Mouse (Mus musculus) heart, embryonic 10.5 days (tissue): ENCODE measurements at regions not wholly inside any gene's neighbourhood (a gene's known extent, or its start where the extent isn't known, plus 50 kb on each side); places are given as distances from the start of the nearest gene placed in this dataset.

ENCODE experiments used
- DNase-seq: peaks from one replicate; pipeline ENCODE4 v3.0.0-alpha.2; 2017; ENCODE audit warnings: low spot score
- H3K27ac ChIP-seq: fragments of 300-500 bp; sonication (generic); 2 replicates; pipeline ENCODE4 v1.5.1; 2016; ENCODE audit warnings: mild to moderate bottlenecking
- H3K27me3 ChIP-seq: fragments of 300-500 bp; sonication (generic); 2 replicates; pipeline ENCODE4 v1.6.1; 2016; ENCODE audit warnings: mild to moderate bottlenecking; ENCODE audit not compliant: poor library complexity, insufficient read depth, severe bottlenecking
- H3K36me3 ChIP-seq: fragments of 300-500 bp; sonication (generic); 2 replicates; pipeline ENCODE4 v1.6.1; 2016; ENCODE audit warnings: mild to moderate bottlenecking, moderate library complexity
- H3K4me1 ChIP-seq: fragments of 300-500 bp; sonication (generic); 2 replicates; pipeline ENCODE4 v1.6.1; 2016; ENCODE audit warnings: mild to moderate bottlenecking
- H3K4me3 ChIP-seq: fragments of 300-500 bp; sonication (generic); 2 replicates; pipeline ENCODE4 v1.5.1; 2016; ENCODE audit warnings: mild to moderate bottlenecking, moderate library complexity
- H3K9me3 ChIP-seq: fragments of 300-500 bp; sonication (generic); 2 replicates; pipeline ENCODE4 v1.6.1; 2016; ENCODE audit warnings: mild to moderate bottlenecking, moderate library complexity
- WGBS: fragments of 180-500 bp; shearing (Covaris S2); methylation state at CpG from one replicate; pipeline ENCODE4 v1.1.7; 2016; 5-methylcytosine and 5-hydroxymethylcytosine counted together

GRCm38 (mm10) chr12:106379779-106380178 is 369.8 kb downstream of the Vrk1 start:
- Histone ChIP-seq H3K4me1 (no peaks in the 10 kb centered on the region), H3K27me3 (no peaks in the 10 kb centered on the region), H3K36me3 (no peaks in the 10 kb centered on the region), H3K9me3 (no peaks in the 10 kb centered on the region), H3K27ac (no peak overlapping the region), H3K4me3 (no peak overlapping the region)
- no peak for DNase-seq
- 71% methylated on average over 14 of the region's 14 CpGs for WGBS

GRCm38 (mm10) chr12:106381821-106382220 is 371.8 kb downstream of the Vrk1 start:
- no peak for DNase-seq
- Histone ChIP-seq H3K36me3 (no peaks in the 10 kb centered on the region), H3K4me1 (no peaks in the 10 kb centered on the region), H3K27ac (no peak overlapping the region), H3K9me3 (no peaks in the 10 kb centered on the region), H3K4me3 (no peak overlapping the region), H3K27me3 (no peaks in the 10 kb centered on the region)
- WGBS, result 78% methylated on average over 15 of the region's 15 CpGs

GRCm38 (mm10) chr12:106389214-106389613 is 379.2 kb downstream of the Vrk1 start:
- no peaks in the 10 kb centered on the region for H3K36me3 ChIP-seq
- WGBS, result 88% methylated on average over 11 of the region's 11 CpGs
- no peaks in the 10 kb centered on the region for H3K4me1 ChIP-seq
- no peak for DNase-seq
- no peaks in the 10 kb centered on the region for H3K27me3 ChIP-seq
- H3K9me3 ChIP-seq, result no peaks in the 10 kb centered on the region
- no peak overlapping the region for H3K4me3 ChIP-seq
- no peak overlapping the region for H3K27ac ChIP-seq

GRCm38 (mm10) chr12:106392316-106392715 is 382.3 kb downstream of the Vrk1 start:
- Histone ChIP-seq H3K4me3 (no peak overlapping the region), H3K27ac (no peak overlapping the region), H3K27me3 (no peaks in the 10 kb centered on the region), H3K4me1 (no peaks in the 10 kb centered on the region), H3K36me3 (no peaks in the 10 kb centered on the region), H3K9me3 (no peaks in the 10 kb centered on the region)
- WGBS, result 78% methylated on average over 2 of the region's 2 CpGs
- DNase-seq, result no peak

GRCm38 (mm10) chr12:106399085-106399484 is 389.1 kb downstream of the Vrk1 start:
- Histone ChIP-seq H3K4me1 (no peaks in the 10 kb centered on the region), H3K27ac (no peak overlapping the region), H3K9me3 (no peaks in the 10 kb centered on the region), H3K36me3 (no peaks in the 10 kb centered on the region), H3K4me3 (no peak overlapping the region), H3K27me3 (peaks cover 4% of the 10 kb centered on the region; the same call in 1 of the 2 replicates)
- DNase-seq, result no peak
- WGBS, result 84% methylated on average over 17 of the region's 17 CpGs

- Histone ChIP-seq H3K27ac (no peak overlapping the region), H3K4me3 (no peak overlapping the region), H3K27me3 (no peaks in the 10 kb centered on the region), H3K9me3 (no peaks in the 10 kb centered on the region; the same call in 1 of the 2 replicates), H3K36me3 (no peaks in the 10 kb centered on the region), H3K4me1 (no peaks in the 10 kb centered on the region)
- 84% methylated on average over 7 of the region's 7 CpGs for WGBS
- no peak for DNase-seq
Observed at GRCm38 (mm10) chr12:106411075-106411474, 401.0 kb downstream of the Vrk1 start.

GRCm38 (mm10) chr12:106426631-106427030 is 416.6 kb downstream of the Vrk1 start:
- Histone ChIP-seq H3K27me3 (no peaks in the 10 kb centered on the region), H3K9me3 (no peaks in the 10 kb centered on the region), H3K4me3 (no peak overlapping the region), H3K4me1 (peaks cover 3% of the 10 kb centered on the region; the same call in 1 of the 2 replicates), H3K27ac (no peak overlapping the region), H3K36me3 (no peaks in the 10 kb centered on the region)
- WGBS, result 79% methylated on average over 4 of the region's 4 CpGs
- no peak for DNase-seq

GRCm38 (mm10) chr12:106429991-106430390 is 420.0 kb downstream of the Vrk1 start:
- no peak overlapping the region for H3K4me3 ChIP-seq
- H3K27me3 ChIP-seq, result no peaks in the 10 kb centered on the region
- H3K4me1 ChIP-seq, result peaks cover 3% of the 10 kb centered on the region; the same call in 1 of the 2 replicates
- 67% methylated on average over 7 of the region's 7 CpGs for WGBS
- no peak overlapping the region for H3K27ac ChIP-seq
- DNase-seq, result no peak
- H3K36me3 ChIP-seq, result no peaks in the 10 kb centered on the region
- no peaks in the 10 kb centered on the region for H3K9me3 ChIP-seq

GRCm38 (mm10) chr12:106445151-106445550 is 435.1 kb downstream of the Vrk1 start:
- peaks cover 8% of the 10 kb centered on the region; the same call in 1 of the 2 replicates for H3K27me3 ChIP-seq
- 77% methylated on average over 7 of the region's 7 CpGs for WGBS
- H3K4me3 ChIP-seq, result no peak overlapping the region
- no peaks in the 10 kb centered on the region for H3K9me3 ChIP-seq
- no peak for DNase-seq
- no peaks in the 10 kb centered on the region for H3K36me3 ChIP-seq
- no peaks in the 10 kb centered on the region for H3K4me1 ChIP-seq
- H3K27ac ChIP-seq, result no peak overlapping the region

GRCm38 (mm10) chr12:106445976-106446375 is 435.9 kb downstream of the Vrk1 start:
- no peaks in the 10 kb centered on the region for H3K9me3 ChIP-seq
- WGBS, result 46% methylated on average over 10 of the region's 10 CpGs

GRCm38 (mm10) chr12:106446876-106447532 is 437.0 kb downstream of the Vrk1 start:
- H3K9me3 ChIP-seq, result no peaks in the 10 kb centered on the region
- no peak for DNase-seq
- H3K36me3 ChIP-seq, result no peaks in the 10 kb centered on the region
- 0 out of 2 replicates have a peak, but pooled peaks cover 3% of the 10 kb centered on the region for H3K4me1 ChIP-seq
- H3K27ac ChIP-seq, result no peak overlapping the region
- peaks cover 8% of the 10 kb centered on the region; the same call in 1 of the 2 replicates for H3K27me3 ChIP-seq
- 78% methylated on average over 20 of the region's 20 CpGs for WGBS
- no peak overlapping the region for H3K4me3 ChIP-seq

More at GRCm38 (mm10) chr12:106445976-106446375, 435.9 kb downstream of the Vrk1 start:
- DNase-seq, result no peak
- 0 out of 2 replicates have a peak, but pooled peaks cover 3% of the 10 kb centered on the region for H3K4me1 ChIP-seq
- H3K27ac ChIP-seq, result no peak overlapping the region
- no peaks in the 10 kb centered on the region for H3K36me3 ChIP-seq
- no peak overlapping the region for H3K4me3 ChIP-seq
- peaks cover 8% of the 10 kb centered on the region; the same call in 1 of the 2 replicates for H3K27me3 ChIP-seq

GRCm38 (mm10) chr12:106448551-106448950 is 438.5 kb downstream of the Vrk1 start:
- no peak for DNase-seq
- Histone ChIP-seq H3K36me3 (no peaks in the 10 kb centered on the region), H3K27me3 (peaks cover 7% of the 10 kb centered on the region; the same call in 1 of the 2 replicates), H3K9me3 (no peaks in the 10 kb centered on the region), H3K4me3 (no peak overlapping the region), H3K4me1 (0 out of 2 replicates have a peak, but pooled peaks cover 3% of the 10 kb centered on the region), H3K27ac (no peak overlapping the region)
- WGBS, result 67% methylated on average over 6 of the region's 6 CpGs

- Histone ChIP-seq H3K4me3 (no peak overlapping the region), H3K27me3 (peaks cover 4% of the 10 kb centered on the region; the same call in 1 of the 2 replicates), H3K27ac (no peak overlapping the region), H3K4me1 (0 out of 2 replicates have a peak, but pooled peaks cover 3% of the 10 kb centered on the region), H3K36me3 (no peaks in the 10 kb centered on the region), H3K9me3 (no peaks in the 10 kb centered on the region)
- 82% methylated on average over 13 of the region's 13 CpGs for WGBS
- no peak for DNase-seq
Observed at GRCm38 (mm10) chr12:106453491-106453890, 443.5 kb downstream of the Vrk1 start.
